Mouse (Mus musculus): ENCODE measurements around the gene 4930563M21Rik. TPM values are rescaled to one million over a fixed set of nuclear protein-coding genes. Genes with fewer than 3 reads are reported as not detected.
A peak's percentile ranks its signal among the peaks of the same experiment; 100 is the strongest.
"Not testable (repeated sequence)": the region's sequence is repeated elsewhere in the genome, so short reads cannot be mapped to it uniquely, and the experiment has no call there.

The 4930563M21Rik gene
- not detected in 2 replicates for polyA plus RNA-seq (2016; fragmentation: Nextera tagmentation; extraction: Ambion mirVana)

- H3K4me1 ChIP-seq (replicated peaks), result no peaks in the 10 kb centered on the region
- ATAC-seq (ENCODE audit: insufficient number of reproducible peaks, insufficient read depth, low FRiP score, low TSS enrichment, low read depth), result no peak
- H3K27ac ChIP-seq, result no peak within 1 kb of the TSS
- WGBS, result 76% methylated on average over 4 of the region's 4 CpGs
- H3K9ac ChIP-seq (replicated peaks), result no peak within 1 kb of the TSS
- no peaks in the 10 kb centered on the region for H3K36me3 ChIP-seq
- H3K4me3 ChIP-seq (replicated peaks), result no peak within 1 kb of the TSS
- H3K9me3 ChIP-seq, result peaks cover 7% of the 10 kb centered on the region; the same call in 1 of the 2 replicates
- no peak within 1 kb of the TSS for H3K4me2 ChIP-seq
- no peaks in the 10 kb centered on the region for H3K27me3 ChIP-seq
Observed at GRCm38 (mm10) chr9:56010450-56010849, at the start of gene 4930563M21Rik. 4930563M21Rik (minus strand) TSS chr9:56010550.

- no peaks in the 10 kb centered on the region for H3K9me3 ChIP-seq
- H3K9ac ChIP-seq (replicated peaks), result no peak overlapping the region
- no peaks in the 10 kb centered on the region for H3K4me1 ChIP-seq (replicated peaks)
- H3K36me3 ChIP-seq, result peaks cover 83% of the 10 kb centered on the region
- no peak overlapping the region for H3K4me2 ChIP-seq
- H3K27ac ChIP-seq, result no peak overlapping the region
- ATAC-seq (ENCODE audit: insufficient number of reproducible peaks, insufficient read depth, low FRiP score, low TSS enrichment, low read depth), result no peak
- no peaks in the 10 kb centered on the region for H3K27me3 ChIP-seq
- WGBS, result 94% methylated on average over 6 of the region's 6 CpGs
- no peak overlapping the region for H3K4me3 ChIP-seq (replicated peaks)
Observed at GRCm38 (mm10) chr9:56056147-56056546, 45.8 kb upstream of the 4930563M21Rik start.

- Histone ChIP-seq H3K27me3 (no peaks in the 10 kb centered on the region), H3K4me2 (no peak overlapping the region), H3K9ac (replicated peaks) (no peak overlapping the region), H3K9me3 (no peaks in the 10 kb centered on the region), H3K27ac (no peak overlapping the region), H3K36me3 (peaks cover 67% of the 10 kb centered on the region), H3K4me1 (replicated peaks) (no peaks in the 10 kb centered on the region), H3K4me3 (replicated peaks) (no peak overlapping the region)
- WGBS, result 76% methylated on average over 3 of the region's 3 CpGs
- no peak for ATAC-seq (ENCODE audit: insufficient number of reproducible peaks, insufficient read depth, low FRiP score, low TSS enrichment, low read depth)
Observed at GRCm38 (mm10) chr9:56053796-56054195, 43.4 kb upstream of the 4930563M21Rik start.

- Histone ChIP-seq H3K4me3 (replicated peaks) (peak overlapping the region; percentile 71), H3K9ac (replicated peaks) (peak overlapping the region; percentile 90), H3K4me1 (replicated peaks) (peaks cover 14% of the 10 kb centered on the region), H3K36me3 (peaks cover 29% of the 10 kb centered on the region), H3K27me3 (no peaks in the 10 kb centered on the region), H3K27ac (peak overlapping the region; percentile 97), H3K9me3 (no peaks in the 10 kb centered on the region), H3K4me2 (peak overlapping the region; percentile 62)
- WGBS, result under 1% methylated on average over 16 of the region's 16 CpGs
- no peak for ATAC-seq (ENCODE audit: insufficient number of reproducible peaks, insufficient read depth, low FRiP score, low TSS enrichment, low read depth)
Observed at GRCm38 (mm10) chr9:56042181-56042621, 31.9 kb upstream of the 4930563M21Rik start.

- under 1% methylated on average over 44 of the region's 49 CpGs for WGBS
- peak; percentile 100 for ATAC-seq (ENCODE audit: insufficient number of reproducible peaks, insufficient read depth, low FRiP score, low TSS enrichment, low read depth)
Observed at GRCm38 (mm10) chr9:56041372-56042180, 31.2 kb upstream of the 4930563M21Rik start, which contains the start of gene Rcn2. Rcn2 (plus strand) TSS chr9:56041845.

GRCm38 (mm10) chr9:56032219-56032618 is 21.9 kb upstream of the 4930563M21Rik start:
- Histone ChIP-seq H3K36me3 (no peaks in the 10 kb centered on the region), H3K27me3 (no peaks in the 10 kb centered on the region), H3K4me2 (no peak overlapping the region), H3K27ac (no peak overlapping the region), H3K4me1 (replicated peaks) (no peaks in the 10 kb centered on the region), H3K4me3 (replicated peaks) (no peak overlapping the region), H3K9me3 (no peaks in the 10 kb centered on the region), H3K9ac (replicated peaks) (no peak overlapping the region)
- 62% methylated on average over 3 of the region's 3 CpGs for WGBS
- ATAC-seq (ENCODE audit: insufficient number of reproducible peaks, insufficient read depth, low FRiP score, low TSS enrichment, low read depth), result no peak

More at GRCm38 (mm10) chr9:56041372-56042180, 31.2 kb upstream of the 4930563M21Rik start, which contains the start of gene Rcn2:
- H3K4me3 ChIP-seq (replicated peaks), result peak within 1 kb of the TSS; percentile 71
- H3K9ac ChIP-seq (replicated peaks), result peak within 1 kb of the TSS; percentile 90
- peak within 1 kb of the TSS; percentile 97 for H3K27ac ChIP-seq
- H3K4me1 ChIP-seq (replicated peaks), result peaks cover 14% of the 10 kb centered on the region
- H3K36me3 ChIP-seq, result peaks cover 28% of the 10 kb centered on the region
- peak within 1 kb of the TSS; percentile 62 for H3K4me2 ChIP-seq
- H3K9me3 ChIP-seq, result no peaks in the 10 kb centered on the region
- no peaks in the 10 kb centered on the region for H3K27me3 ChIP-seq

GRCm38 (mm10) chr9:56027292-56027691 is 16.9 kb upstream of the 4930563M21Rik start:
- no peak overlapping the region for H3K27ac ChIP-seq
- no peaks in the 10 kb centered on the region for H3K36me3 ChIP-seq
- no peak overlapping the region for H3K9ac ChIP-seq (replicated peaks)
- H3K9me3 ChIP-seq, result no peaks in the 10 kb centered on the region
- no peak overlapping the region for H3K4me2 ChIP-seq
- no peaks in the 10 kb centered on the region for H3K4me1 ChIP-seq (replicated peaks)
- WGBS, result 84% methylated on average over 16 of the region's 16 CpGs
- ATAC-seq (ENCODE audit: insufficient number of reproducible peaks, insufficient read depth, low FRiP score, low TSS enrichment, low read depth), result no peak
- no peaks in the 10 kb centered on the region for H3K27me3 ChIP-seq
- H3K4me3 ChIP-seq (replicated peaks), result no peak overlapping the region

- WGBS, result 63% methylated on average over 2 of the region's 2 CpGs
- Histone ChIP-seq H3K36me3 (no peaks in the 10 kb centered on the region), H3K4me2 (no peak overlapping the region), H3K4me1 (replicated peaks) (no peaks in the 10 kb centered on the region), H3K9ac (replicated peaks) (no peak overlapping the region), H3K27me3 (no peaks in the 10 kb centered on the region), H3K4me3 (replicated peaks) (no peak overlapping the region), H3K9me3 (no peaks in the 10 kb centered on the region), H3K27ac (no peak overlapping the region)
- ATAC-seq (ENCODE audit: insufficient number of reproducible peaks, insufficient read depth, low FRiP score, low TSS enrichment, low read depth), result no peak
Observed at GRCm38 (mm10) chr9:56024772-56025171, 14.4 kb upstream of the 4930563M21Rik start.

GRCm38 (mm10) chr9:56004679-56005078 is 5.7 kb downstream of the 4930563M21Rik start:
- not testable (repeated sequence) for H3K27me3 ChIP-seq; H3K4me3 ChIP-seq (replicated peaks); H3K9ac ChIP-seq (replicated peaks); H3K4me2 ChIP-seq; H3K9me3 ChIP-seq; H3K4me1 ChIP-seq (replicated peaks); H3K27ac ChIP-seq; ATAC-seq (ENCODE audit: insufficient number of reproducible peaks, insufficient read depth, low FRiP score, low TSS enrichment, low read depth); H3K36me3 ChIP-seq
- 50% methylated on average over 1 of the region's 2 CpGs for WGBS

- no peak overlapping the region for H3K4me2 ChIP-seq
- ATAC-seq (ENCODE audit: insufficient number of reproducible peaks, insufficient read depth, low FRiP score, low TSS enrichment, low read depth), result no peak
- no peaks in the 10 kb centered on the region for H3K27me3 ChIP-seq
- H3K36me3 ChIP-seq, result peaks cover 32% of the 10 kb centered on the region
- 28% methylated on average over 1 of the region's 1 CpGs for whole genome bisulfite sequencing
- H3K4me3 ChIP-seq (replicated peaks), result no peak overlapping the region
- H3K9me3 ChIP-seq, result no peaks in the 10 kb centered on the region; the same call in 1 of the 2 replicates
- no peak overlapping the region for H3K9ac ChIP-seq (replicated peaks)
- H3K4me1 ChIP-seq (replicated peaks), result no peaks in the 10 kb centered on the region
- H3K27ac ChIP-seq, result no peak overlapping the region
Observed at GRCm38 (mm10) chr9:55946819-55947218, 63.5 kb downstream of the 4930563M21Rik start.

- Histone ChIP-seq H3K4me3 (replicated peaks) (no peak overlapping the region), H3K27me3 (no peaks in the 10 kb centered on the region), H3K36me3 (peaks cover 14% of the 10 kb centered on the region), H3K4me1 (replicated peaks) (peaks cover 21% of the 10 kb centered on the region), H3K9ac (replicated peaks) (no peak overlapping the region), H3K4me2 (no peak overlapping the region), H3K27ac (no peak overlapping the region), H3K9me3 (no peaks in the 10 kb centered on the region)
- ATAC-seq (ENCODE audit: insufficient number of reproducible peaks, insufficient read depth, low FRiP score, low TSS enrichment, low read depth), result no peak
Observed at GRCm38 (mm10) chr9:55941356-55941755, 69.0 kb downstream of the 4930563M21Rik start.

Data from limb, embryonic 12.5 days (tissue).